Mouse (Mus musculus): Measurements from ENCODE around the gene Stk19.
"Not testable (repeated sequence)": the region's sequence is repeated elsewhere in the genome, so short reads cannot be mapped to it uniquely, and the experiment has no call there.

DNA sequence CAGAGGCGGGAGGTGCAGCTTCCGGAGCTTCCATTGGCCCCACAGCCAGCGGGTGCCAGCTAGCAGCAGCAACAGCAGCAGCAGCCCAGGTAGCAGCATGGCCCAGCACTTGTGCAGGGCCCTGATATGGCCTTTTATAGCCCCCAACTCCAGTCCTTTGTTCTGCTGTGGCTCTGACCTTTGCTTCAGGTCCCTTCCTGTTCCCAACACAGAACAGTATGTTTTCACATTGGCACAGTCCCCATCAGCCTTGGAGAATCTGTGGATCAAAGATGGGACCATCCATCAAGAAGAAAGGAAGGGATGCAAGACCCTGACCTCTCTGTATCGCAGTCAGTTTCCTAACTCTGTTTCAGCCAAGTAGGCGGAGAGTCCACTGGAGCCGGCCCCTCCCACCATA is 32.4 kb downstream of the Stk19 start, which contains the start of gene Cyp21a1:
- TF ChIP-seq ZNF384 (IDR thresholded peaks at IDR 0.05; ENCODE audit: low read depth, low read length); ZC3H11A (IDR thresholded peaks at IDR 0.05; ENCODE audit: borderline replicate concordance, low read depth, low read length): not testable (repeated sequence)
